Mouse (Mus musculus): Measurements from ENCODE around the gene Nob1.

DNA sequence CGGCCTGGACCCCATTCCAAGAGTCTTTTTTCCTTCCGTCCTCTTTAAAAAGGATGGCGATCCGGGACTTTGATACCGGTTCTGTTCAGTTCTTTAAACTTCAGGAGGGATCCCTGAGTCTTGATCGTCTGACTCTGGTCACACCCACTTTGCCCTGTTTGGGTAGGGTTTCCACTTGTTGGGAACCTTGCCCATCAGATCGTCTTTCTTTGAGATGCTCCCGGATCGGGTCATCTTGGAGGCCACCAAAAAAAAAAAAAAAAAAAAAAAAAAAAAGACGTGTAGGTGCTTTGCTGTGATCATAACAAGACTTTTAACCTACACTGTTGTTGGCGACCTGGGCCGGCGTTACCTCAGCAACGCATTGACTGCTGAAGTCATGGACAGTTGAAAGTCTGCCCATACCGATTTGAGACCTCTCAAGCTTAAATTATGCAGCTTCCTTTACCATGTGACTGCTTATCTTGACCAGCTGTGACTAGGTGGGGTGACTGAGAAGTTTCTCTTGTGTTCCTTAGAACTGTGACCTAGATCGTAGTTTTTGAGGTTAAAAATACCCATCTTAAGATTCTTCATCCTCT lies 12.1 kb upstream of the Nob1 start:
- no peak for TF ChIP-seq CTCF (IDR thresholded peaks at IDR 0.05; ENCODE audit: insufficient read depth, low read depth, low read length)
- TF ChIP-seq POLR2A (IDR thresholded peaks at IDR 0.05; ENCODE audit: insufficient read depth, low read depth, low read length) = no peak

Data from olfactory bulb, adult 2 months (tissue).